Mouse (Mus musculus) WW6 (cell line): ENCODE results near the gene Fn3krp.

Experiments
- DNase-seq: peaks from one replicate; pipeline ENCODE4 v3.0.0-alpha.2; 2013; ENCODE audit warnings: low read depth, low spot score

Gene Fn3krp

GRCm38 (mm10) chr11:121442076-121442475, 20.9 kb downstream of the Fn3krp start:
- DNase-seq = no peak

- DNase-seq = no peak
Measured at GRCm38 (mm10) chr11:121451216-121451726, 30.1 kb downstream of the Fn3krp start.

- peak; percentile 99 for DNase-seq
Measured at GRCm38 (mm10) chr11:121451753-121452635, 30.8 kb downstream of the Fn3krp start, which contains the start of gene Tbcd. TSS of gene Tbcd (plus strand) at chr11:121451949.

GRCm38 (mm10) chr11:121457874-121458273, 36.7 kb downstream of the Fn3krp start:
- DNase-seq = no peak

- DNase-seq = no peak
Measured at GRCm38 (mm10) chr11:121467408-121467807, 46.2 kb downstream of the Fn3krp start.

GRCm38 (mm10) chr11:121474831-121475230, 53.6 kb downstream of the Fn3krp start:
- DNase-seq = no peak

- DNase-seq = peak; percentile 39
Measured at GRCm38 (mm10) chr11:121475699-121476415, 54.7 kb downstream of the Fn3krp start.

- no peak for DNase-seq
Measured at GRCm38 (mm10) chr11:121479476-121480203, 58.4 kb downstream of the Fn3krp start.
